Mouse (Mus musculus) heart, embryonic 10.5 days (tissue): ENCODE measurements around the gene Usp5. TPM values are rescaled to one million over a fixed set of nuclear protein-coding genes. Genes with fewer than 3 reads are reported as not detected.
"Not testable (repeated sequence)": the region's sequence is repeated elsewhere in the genome, so short reads cannot be mapped to it uniquely, and the experiment has no call there.

ENCODE experiments used
- DNase-seq: peaks from one replicate; pipeline ENCODE4 v3.0.0-alpha.2; 2017; ENCODE audit warnings: low spot score
- H3K27ac ChIP-seq: fragments of 300-500 bp; sonication (generic); 2 replicates; pipeline ENCODE4 v1.5.1; 2016; ENCODE audit warnings: mild to moderate bottlenecking
- H3K27me3 ChIP-seq: fragments of 300-500 bp; sonication (generic); 2 replicates; pipeline ENCODE4 v1.6.1; 2016; ENCODE audit warnings: mild to moderate bottlenecking; ENCODE audit not compliant: poor library complexity, insufficient read depth, severe bottlenecking
- H3K36me3 ChIP-seq: fragments of 300-500 bp; sonication (generic); 2 replicates; pipeline ENCODE4 v1.6.1; 2016; ENCODE audit warnings: mild to moderate bottlenecking, moderate library complexity
- H3K4me1 ChIP-seq: fragments of 300-500 bp; sonication (generic); 2 replicates; pipeline ENCODE4 v1.6.1; 2016; ENCODE audit warnings: mild to moderate bottlenecking
- H3K4me3 ChIP-seq: fragments of 300-500 bp; sonication (generic); 2 replicates; pipeline ENCODE4 v1.5.1; 2016; ENCODE audit warnings: mild to moderate bottlenecking, moderate library complexity
- H3K9me3 ChIP-seq: fragments of 300-500 bp; sonication (generic); 2 replicates; pipeline ENCODE4 v1.6.1; 2016; ENCODE audit warnings: mild to moderate bottlenecking, moderate library complexity
- WGBS: fragments of 180-500 bp; shearing (Covaris S2); methylation state at CpG from one replicate; pipeline ENCODE4 v1.1.7; 2016; 5-methylcytosine and 5-hydroxymethylcytosine counted together
- polyA plus RNA-seq: library from polyadenylated mRNA; unstranded; fragments of >200 nt; fragmentation: Nextera tagmentation; extraction: Ambion mirVana; gene quantifications from 2 replicates; pipeline ENCODE4 v1.2.1, GENCODE M21; 2016

Gene Usp5
- polyA plus RNA-seq, 1 experiment from 2014 or later, result 145 TPM

DNA sequence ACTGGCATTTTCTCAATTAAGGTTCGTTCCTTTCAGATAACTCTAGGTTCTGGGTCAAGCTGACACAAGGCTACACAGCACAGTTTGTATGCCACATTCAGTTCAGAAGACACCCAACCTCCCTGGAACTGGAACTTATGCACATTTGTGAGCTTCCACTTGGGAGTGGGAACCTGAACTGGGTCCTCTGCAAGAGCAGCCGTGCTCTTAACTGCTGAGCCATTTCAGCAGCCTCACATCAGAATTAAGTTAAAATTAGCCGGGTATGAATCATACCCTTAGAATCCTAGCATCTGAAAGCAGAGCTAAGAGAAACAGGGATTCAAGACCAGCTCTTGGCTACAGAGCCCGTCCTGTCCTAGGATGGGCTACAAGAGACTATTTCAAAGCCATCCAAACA lies 21.9 kb downstream of the Usp5 start:
- Histone ChIP-seq H3K36me3 (peaks cover 24% of the 10 kb centered on the region), H3K27me3 (no peaks in the 10 kb centered on the region), H3K4me1 (peaks cover 45% of the 10 kb centered on the region), H3K27ac (peak overlapping the region; percentile 94; the same call in 1 of the 2 replicates), H3K4me3 (peak overlapping the region; percentile 4; the same call in 1 of the 2 replicates), H3K9me3 (no peaks in the 10 kb centered on the region)
- WGBS, result 74% methylated on average over 4 of the region's 4 CpGs
- DNase-seq, result no peak

DNA sequence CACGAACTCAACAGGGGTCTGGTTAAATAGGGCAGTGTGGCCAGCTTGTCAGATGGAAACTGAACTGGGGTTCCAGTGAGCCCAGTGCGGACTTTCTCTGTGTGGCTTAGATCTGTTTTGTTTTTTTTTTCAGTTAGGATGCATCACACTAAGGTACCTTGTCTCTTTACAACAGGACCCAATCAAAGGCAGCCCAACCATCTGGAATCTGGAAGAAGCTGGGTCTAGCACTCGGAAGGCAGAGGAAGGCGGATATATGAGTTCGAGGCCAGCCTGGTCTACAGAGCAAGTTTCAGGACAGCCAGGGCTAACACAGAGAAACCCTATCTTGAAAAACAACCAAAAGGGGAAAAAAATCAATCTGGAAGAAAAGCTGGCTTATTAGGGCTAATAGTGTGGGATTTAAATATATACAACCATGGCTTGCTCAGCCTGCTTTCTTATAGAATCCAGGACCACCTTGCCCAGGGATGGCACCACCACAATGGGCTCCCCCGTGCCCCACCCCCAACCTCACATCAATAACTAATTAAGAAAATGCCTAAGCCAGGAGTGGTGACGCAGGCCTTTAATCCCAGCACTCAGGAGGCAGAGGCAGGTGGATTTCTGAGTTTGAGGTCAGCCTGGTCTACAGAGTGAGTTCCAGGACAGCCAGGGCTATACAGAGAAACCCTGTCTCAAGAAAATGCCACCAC lies 22.7 kb downstream of the Usp5 start:
- peaks cover 37% of the 10 kb centered on the region for H3K4me1 ChIP-seq
- no peaks in the 10 kb centered on the region for H3K9me3 ChIP-seq
- peak overlapping the region; percentile 69 for H3K4me3 ChIP-seq
- H3K36me3 ChIP-seq, result peaks cover 17% of the 10 kb centered on the region
- peak overlapping the region; percentile 95 for H3K27ac ChIP-seq
- H3K27me3 ChIP-seq, result no peaks in the 10 kb centered on the region
- no peak for DNase-seq
- WGBS, result 76% methylated on average over 7 of the region's 7 CpGs

DNA sequence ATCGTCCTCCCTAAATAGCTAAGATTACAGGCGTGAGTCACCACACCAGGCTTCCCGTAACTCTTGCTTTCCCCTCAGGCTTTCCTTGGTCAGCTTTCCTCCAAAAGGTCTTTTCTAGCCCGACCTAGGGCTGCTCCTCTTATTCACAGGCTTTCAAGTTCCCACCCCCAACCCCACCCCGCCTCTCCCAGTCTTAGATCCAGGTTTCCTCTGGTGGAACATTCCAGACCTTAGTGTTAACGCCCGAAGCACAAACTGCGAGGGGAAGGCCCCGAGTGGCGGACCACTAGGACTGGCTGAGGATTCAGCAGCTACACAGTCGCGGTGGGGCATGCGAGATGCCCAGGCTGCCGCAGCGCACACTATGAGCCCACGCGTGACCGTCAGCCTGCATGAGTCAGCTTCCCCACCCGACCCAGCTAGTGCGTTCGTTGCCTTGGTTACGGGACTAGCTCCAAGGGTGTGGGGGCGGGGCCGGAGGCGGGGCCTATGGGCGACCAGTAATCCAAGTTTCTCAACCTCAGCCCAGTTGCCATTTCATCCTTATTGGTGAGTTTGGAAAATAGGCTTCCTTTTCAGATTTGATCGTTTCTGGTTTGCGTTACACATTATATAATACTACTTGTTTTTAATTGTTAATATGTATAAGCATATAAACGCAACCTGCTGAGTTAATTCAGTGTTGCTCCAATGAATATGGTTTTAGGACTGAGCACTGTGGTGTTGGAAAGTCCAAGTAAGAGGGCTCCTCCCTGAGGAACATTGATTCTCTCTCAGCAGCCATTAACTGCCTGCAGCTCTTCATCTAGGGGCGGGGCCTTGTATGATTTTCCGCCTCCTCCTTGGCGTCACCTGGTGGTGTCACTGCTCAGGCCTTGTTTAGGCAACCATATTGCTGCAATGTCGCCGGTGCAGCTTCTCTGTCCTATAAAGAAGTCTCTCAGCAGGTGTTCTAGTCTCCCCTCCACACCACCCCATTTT lies 23.7 kb downstream of the Usp5 start:
- 1% methylated on average over 34 of the region's 34 CpGs for WGBS
- peaks cover 8% of the 10 kb centered on the region for H3K36me3 ChIP-seq
- H3K4me3 ChIP-seq, result peak overlapping the region; percentile 69
- peaks cover 37% of the 10 kb centered on the region for H3K4me1 ChIP-seq
- H3K9me3 ChIP-seq, result no peaks in the 10 kb centered on the region
- no peaks in the 10 kb centered on the region for H3K27me3 ChIP-seq
- DNase-seq, result peak; percentile 98
- peak overlapping the region; percentile 95 for H3K27ac ChIP-seq

DNA sequence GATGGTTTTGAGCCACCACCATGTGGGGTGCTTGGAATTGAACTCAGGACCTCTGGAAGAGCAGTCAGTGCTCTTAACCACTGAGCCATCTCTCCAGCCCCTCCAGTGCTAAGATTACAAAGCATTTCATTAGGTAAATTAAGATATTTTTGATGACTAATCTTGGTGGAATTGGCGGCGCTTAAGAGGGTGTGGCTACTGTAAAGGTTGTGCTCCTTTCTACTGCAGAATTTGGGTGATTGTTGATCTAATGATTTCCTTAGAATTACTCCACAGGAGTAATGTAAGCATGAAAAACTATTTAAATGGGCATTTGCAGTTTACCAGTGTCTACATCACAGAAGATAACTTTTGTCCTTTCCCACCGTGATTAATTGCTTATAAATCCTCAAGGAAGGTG lies 24.9 kb downstream of the Usp5 start:
- WGBS, result 88% methylated on average over 3 of the region's 3 CpGs
- no peaks in the 10 kb centered on the region for H3K27me3 ChIP-seq
- no peaks in the 10 kb centered on the region for H3K36me3 ChIP-seq
- H3K4me1 ChIP-seq, result peaks cover 26% of the 10 kb centered on the region
- no peak overlapping the region for H3K4me3 ChIP-seq
- no peak overlapping the region for H3K27ac ChIP-seq
- H3K9me3 ChIP-seq, result no peaks in the 10 kb centered on the region
- no peak for DNase-seq

DNA sequence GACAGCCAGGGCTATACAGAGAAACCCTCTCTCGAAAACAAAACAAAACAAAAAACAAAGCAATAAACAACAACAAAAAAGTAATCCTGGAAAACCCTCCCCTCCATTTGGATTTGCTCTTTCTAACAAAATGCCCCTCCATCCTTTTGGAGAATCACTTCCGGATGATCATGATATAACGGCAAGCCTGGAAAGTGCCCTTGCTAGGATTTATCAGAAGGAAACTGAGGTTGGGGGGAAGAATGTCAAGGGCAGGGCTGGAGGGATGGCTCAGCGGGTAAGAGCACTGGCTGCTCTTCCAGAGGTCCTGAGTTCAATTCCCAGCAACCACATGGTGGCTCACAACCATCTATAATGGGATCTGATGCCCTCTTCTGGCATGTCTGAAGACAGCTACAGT lies 25.6 kb downstream of the Usp5 start:
- not testable (repeated sequence) for H3K36me3 ChIP-seq, H3K9me3 ChIP-seq, H3K27ac ChIP-seq, H3K4me3 ChIP-seq, H3K27me3 ChIP-seq, DNase-seq
- WGBS, result 90% methylated on average over 4 of the region's 4 CpGs
- peaks cover 21% of the 10 kb centered on the region for H3K4me1 ChIP-seq

DNA sequence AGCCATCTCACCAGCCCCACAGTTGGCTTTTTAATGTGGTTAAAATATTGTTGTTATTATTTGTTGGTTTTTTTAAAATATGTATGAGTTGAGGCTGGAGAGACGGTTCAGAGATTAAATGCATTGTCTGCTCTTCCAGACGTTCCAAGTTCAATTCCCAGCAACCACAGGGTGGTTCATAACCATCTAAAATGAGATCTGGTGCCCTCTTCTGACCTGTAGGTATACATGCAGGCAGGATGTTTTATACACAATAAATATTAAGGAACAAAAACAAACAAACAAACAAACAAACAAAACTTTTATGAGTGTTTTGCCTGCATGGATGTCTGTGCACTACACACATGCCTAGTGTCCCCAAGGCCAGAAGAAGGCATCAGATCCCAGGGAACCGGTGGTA lies 26.2 kb downstream of the Usp5 start:
- Histone ChIP-seq H3K27me3 (no peaks in the 10 kb centered on the region), H3K4me3 (no peak overlapping the region), H3K4me1 (peaks cover 15% of the 10 kb centered on the region), H3K27ac (no peak overlapping the region), H3K36me3 (no peaks in the 10 kb centered on the region), H3K9me3 (no peaks in the 10 kb centered on the region)
- DNase-seq, result no peak
- 73% methylated on average over 3 of the region's 3 CpGs for WGBS

DNA sequence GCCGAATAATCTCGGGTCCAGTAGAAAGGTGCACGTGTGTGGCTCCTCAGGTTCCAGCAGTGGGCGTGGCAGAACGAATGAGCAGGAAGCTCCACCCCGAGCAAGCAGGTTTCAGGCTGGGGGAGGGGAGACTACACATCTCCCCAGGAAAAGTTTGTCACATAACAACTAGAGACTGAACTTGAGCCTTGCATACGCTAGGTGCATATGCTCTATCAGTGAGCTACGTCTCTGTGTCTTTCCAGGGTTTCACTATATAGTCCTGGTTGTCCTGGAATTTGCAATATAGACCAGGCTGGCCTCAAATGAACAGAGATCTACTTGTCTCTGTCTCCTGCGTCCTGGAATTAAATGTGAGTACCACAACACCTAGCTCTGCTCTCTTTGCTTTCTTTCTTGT lies 26.9 kb downstream of the Usp5 start:
- not testable (repeated sequence) for H3K4me1 ChIP-seq, H3K9me3 ChIP-seq, H3K36me3 ChIP-seq, H3K27me3 ChIP-seq, DNase-seq
- 9% methylated on average over 7 of the region's 9 CpGs for WGBS
- peak overlapping the region; percentile 62 for H3K27ac ChIP-seq
- H3K4me3 ChIP-seq, result peak overlapping the region; percentile 45

DNA sequence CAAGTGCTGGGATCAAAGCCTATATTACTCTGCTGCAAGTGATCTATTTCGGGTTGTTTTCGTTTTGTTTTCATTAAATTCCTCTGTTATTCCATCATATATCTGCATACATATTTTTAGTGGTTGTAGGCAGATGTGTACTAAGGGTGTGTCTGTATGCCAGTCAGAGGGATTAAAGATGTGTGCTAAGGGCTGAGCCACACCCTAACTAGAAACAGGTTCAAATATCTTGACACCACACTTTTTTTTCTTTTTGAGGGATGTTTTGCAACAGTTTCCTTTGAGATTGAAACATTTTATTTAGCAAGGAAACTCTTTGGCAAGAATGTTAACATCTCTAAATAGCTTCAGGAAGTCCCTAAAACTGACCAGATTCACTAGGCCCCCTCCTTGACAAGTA lies 33.1 kb downstream of the Usp5 start:
- Histone ChIP-seq H3K4me3 (no peak overlapping the region), H3K27ac (no peak overlapping the region), H3K4me1 (no peaks in the 10 kb centered on the region), H3K36me3 (no peaks in the 10 kb centered on the region), H3K27me3 (no peaks in the 10 kb centered on the region), H3K9me3 (no peaks in the 10 kb centered on the region)
- no peak for DNase-seq
- 79% methylated on average over 2 of the region's 2 CpGs for WGBS

DNA sequence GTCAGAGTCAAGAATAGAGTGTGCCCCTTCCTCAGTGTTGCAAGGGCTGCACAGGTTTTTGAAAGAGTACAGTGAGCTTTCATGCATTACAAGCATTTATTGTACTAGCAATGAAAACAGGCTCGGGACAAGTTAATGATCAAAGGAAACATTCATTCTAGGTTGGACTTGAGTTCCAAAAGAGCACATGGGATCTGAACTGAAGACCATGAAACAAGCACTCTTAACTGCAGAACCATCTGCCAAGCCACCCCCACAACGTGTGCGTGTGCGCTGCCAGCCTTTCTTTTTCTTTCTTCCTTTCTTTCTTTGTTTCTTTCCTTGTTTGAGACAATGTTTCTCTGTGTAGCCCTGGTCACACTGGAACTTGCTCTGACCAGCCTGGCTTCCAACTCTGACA lies 33.5 kb downstream of the Usp5 start:
- Histone ChIP-seq H3K27ac (no peak overlapping the region), H3K4me1 (no peaks in the 10 kb centered on the region), H3K4me3 (no peak overlapping the region), H3K27me3 (no peaks in the 10 kb centered on the region), H3K9me3 (no peaks in the 10 kb centered on the region), H3K36me3 (no peaks in the 10 kb centered on the region)
- no peak for DNase-seq
- WGBS, result 84% methylated on average over 4 of the region's 4 CpGs

DNA sequence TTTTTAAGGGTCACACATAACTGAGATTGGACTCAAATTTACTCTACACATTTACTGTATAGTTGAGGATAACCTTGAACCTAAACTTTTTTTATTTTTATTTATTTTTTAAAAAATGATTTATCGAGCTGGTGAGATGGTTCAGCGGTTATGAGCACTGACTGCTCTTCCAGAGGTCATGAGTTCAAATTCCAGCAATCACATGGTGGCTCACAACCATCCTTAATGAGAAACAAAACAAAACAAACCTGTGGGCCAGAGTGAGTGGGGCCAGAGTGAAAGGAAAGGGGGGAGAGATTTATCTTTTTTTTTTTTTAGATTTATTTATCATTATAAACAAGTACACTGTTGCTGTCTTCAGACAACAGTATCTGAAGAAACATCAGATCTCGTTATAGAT lies 37.4 kb downstream of the Usp5 start:
- Histone ChIP-seq H3K27ac (no peak overlapping the region), H3K4me1 (no peaks in the 10 kb centered on the region), H3K36me3 (no peaks in the 10 kb centered on the region), H3K27me3 (no peaks in the 10 kb centered on the region), H3K9me3 (no peaks in the 10 kb centered on the region), H3K4me3 (no peak overlapping the region)
- DNase-seq, result no peak
- WGBS, result 80% methylated on average over 3 of the region's 3 CpGs

DNA sequence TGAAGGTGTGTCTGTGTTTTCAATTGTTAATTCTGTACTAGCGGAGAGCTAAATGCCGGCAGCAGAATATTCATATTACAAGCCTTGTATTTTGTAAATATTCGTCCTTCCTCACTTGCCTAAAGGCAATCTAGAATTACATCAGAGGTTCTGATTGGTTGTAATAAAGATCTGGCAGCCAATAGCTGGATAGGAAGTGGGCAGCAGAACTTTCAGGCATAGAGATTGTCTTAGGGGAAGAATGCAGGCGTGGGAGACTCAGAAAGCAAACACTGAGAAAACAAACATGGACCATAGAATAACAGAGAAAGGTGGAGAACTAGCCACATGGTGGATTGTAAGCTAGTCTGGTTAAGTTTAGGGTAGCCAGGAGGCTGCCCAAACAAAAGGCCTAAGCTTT lies 39.2 kb downstream of the Usp5 start:
- no peaks in the 10 kb centered on the region for H3K9me3 ChIP-seq
- DNase-seq, result no peak
- no peak overlapping the region for H3K4me3 ChIP-seq
- no peaks in the 10 kb centered on the region for H3K36me3 ChIP-seq
- H3K27ac ChIP-seq, result no peak overlapping the region
- no peaks in the 10 kb centered on the region for H3K27me3 ChIP-seq
- 67% methylated on average over 4 of the region's 4 CpGs for WGBS
- H3K4me1 ChIP-seq, result no peaks in the 10 kb centered on the region

DNA sequence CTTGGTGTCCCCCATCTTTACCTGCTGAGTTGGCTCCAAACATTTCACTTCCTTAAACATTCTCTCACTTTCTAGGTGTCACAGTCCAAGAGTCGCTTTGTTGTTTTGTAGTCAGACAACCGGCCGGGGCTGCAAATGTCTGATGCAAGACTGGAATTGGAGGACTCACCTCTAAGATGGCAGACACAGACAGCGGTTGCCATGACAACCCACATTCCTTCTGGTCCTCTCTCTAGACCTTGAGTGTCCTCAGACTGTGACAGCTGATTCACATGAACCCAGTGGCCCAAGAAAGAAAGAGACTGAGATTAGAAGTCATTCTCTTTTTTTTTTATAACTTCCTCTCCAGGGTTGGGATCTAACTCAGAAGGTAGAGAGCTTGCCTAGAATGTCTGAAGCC lies 39.8 kb downstream of the Usp5 start:
- WGBS, result 81% methylated on average over 4 of the region's 4 CpGs
- H3K4me3 ChIP-seq, result no peak overlapping the region
- no peaks in the 10 kb centered on the region for H3K4me1 ChIP-seq
- H3K36me3 ChIP-seq, result no peaks in the 10 kb centered on the region
- H3K27me3 ChIP-seq, result no peaks in the 10 kb centered on the region
- DNase-seq, result no peak
- H3K27ac ChIP-seq, result no peak overlapping the region
- no peaks in the 10 kb centered on the region for H3K9me3 ChIP-seq

DNA sequence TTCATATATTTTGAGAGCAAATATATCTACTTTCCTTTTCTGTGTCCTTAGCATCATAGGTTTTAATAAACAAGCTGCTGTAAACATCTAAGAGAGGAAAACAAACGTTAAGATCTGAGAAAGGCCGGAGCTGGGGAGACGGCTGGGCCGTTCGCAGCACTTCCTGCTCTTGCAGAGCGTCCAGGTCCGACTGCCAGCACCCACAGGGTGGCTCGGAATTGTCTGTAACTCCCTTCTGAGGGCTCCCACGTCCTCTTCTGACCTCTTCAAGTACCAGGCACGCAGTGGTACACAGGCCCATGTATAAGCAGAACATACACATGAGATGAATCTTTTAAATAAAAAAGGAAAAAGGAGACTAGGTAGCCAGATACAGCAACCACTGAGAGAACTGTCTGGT lies 41.6 kb downstream of the Usp5 start:
- H3K36me3 ChIP-seq, result no peaks in the 10 kb centered on the region
- no peaks in the 10 kb centered on the region for H3K27me3 ChIP-seq
- peaks cover under 1% of the 10 kb centered on the region; the same call in 1 of the 2 replicates for H3K4me1 ChIP-seq
- 77% methylated on average over 10 of the region's 10 CpGs for WGBS
- no peak overlapping the region for H3K4me3 ChIP-seq
- no peak overlapping the region for H3K27ac ChIP-seq
- H3K9me3 ChIP-seq, result no peaks in the 10 kb centered on the region
- DNase-seq, result no peak
